Mouse (Mus musculus) ES-Bruce4 (cell line): ENCODE measurements around the gene Derl2. TPM values are rescaled to one million over a fixed set of nuclear protein-coding genes. Genes with fewer than 3 reads are reported as not detected.

Experiments
- H3K27ac ChIP-seq: 2 replicates; pipeline ENCODE4 v1.5.1; 2012; ENCODE audit warnings: low read length, inconsistent platforms; ENCODE audit not compliant: insufficient read depth
- H3K27me3 ChIP-seq: 2 replicates; pipeline ENCODE4 v1.6.1; 2012; ENCODE audit warnings: mild to moderate bottlenecking, low read length, inconsistent platforms; ENCODE audit not compliant: control insufficient read depth, poor library complexity, insufficient read depth, severe bottlenecking
- H3K36me3 ChIP-seq: 2 replicates; pipeline ENCODE4 v1.6.1; 2012; ENCODE audit warnings: inconsistent platforms, mild to moderate bottlenecking, low read length, moderate library complexity; ENCODE audit not compliant: control insufficient read depth, poor library complexity, insufficient read depth, severe bottlenecking
- H3K4me1 ChIP-seq: one replicate; pipeline ENCODE4 v1.8.1; 2011; ENCODE audit warnings: low read length; ENCODE audit not compliant: control insufficient read depth, insufficient read depth
- H3K4me3 ChIP-seq: 2 replicates; pipeline ENCODE4 v1.5.1; 2011; ENCODE audit warnings: low read depth, mild to moderate bottlenecking, low read length
- H3K9ac ChIP-seq: 2 replicates; pipeline ENCODE4 v1.6.1; 2012; ENCODE audit warnings: low read depth, mild to moderate bottlenecking, inconsistent platforms; ENCODE audit not compliant: poor library complexity, severe bottlenecking
- H3K9me3 ChIP-seq: replicated peaks from 2 replicates; pipeline ENCODE4 v1.6.1; 2012; ENCODE audit warnings: mild to moderate bottlenecking, low read length, inconsistent platforms; ENCODE audit not compliant: control insufficient read depth, poor library complexity, insufficient read depth, severe bottlenecking
- CTCF ChIP-seq: IDR thresholded peaks from one replicate; pipeline ENCODE4 v1.8.1; 2011; ENCODE audit warnings: low read depth, low read length
- EP300 ChIP-seq: IDR thresholded peaks from 2 replicates; pipeline ENCODE4 v1.6.1; 2011; ENCODE audit warnings: low read depth, low read length; ENCODE audit not compliant: insufficient read depth
- POLR2A ChIP-seq: IDR thresholded peaks from one replicate; pipeline ENCODE4 v1.8.1; 2011; ENCODE audit warnings: low read length; ENCODE audit not compliant: insufficient read depth
- polyA plus RNA-seq: library from polyadenylated mRNA; stranded (reverse); fragments of >200 nt; gene quantifications from 2 replicates; pipeline ENCODE4 v1.2.4, GENCODE M21; 2011; ENCODE audit warnings: low read depth; ENCODE audit not compliant: missing spikeins, insufficient read depth, insufficient read length

Derl2 gene
- 31.8 and 32.4 TPM in 2 replicates for polyA plus RNA-seq

GRCm38 (mm10) chr11:71019201-71020068, at the start of gene Derl2, which contains the start of gene Mis12:
Derl2 (minus strand) TSS chr11:71019841.
Mis12 (plus strand) TSS chr11:71019611.
- Histone ChIP-seq H3K27ac (peak within 1 kb of the TSS; percentile 73), H3K9ac (peak within 1 kb of the TSS; percentile 80), H3K4me3 (peak within 1 kb of the TSS; percentile 95), H3K36me3 (peaks cover 31% of the 10 kb centered on the region), H3K9me3 (no peaks in the 10 kb centered on the region), H3K4me1 (no peaks in the 10 kb centered on the region), H3K27me3 (no peaks in the 10 kb centered on the region)
- TF ChIP-seq CTCF (no peak), POLR2A (peak; percentile 78)

GRCm38 (mm10) chr11:71052554-71052953, 32.9 kb upstream of the Derl2 start:
- TF ChIP-seq CTCF (no peak), POLR2A (no peak), EP300 (no peak)
- Histone ChIP-seq H3K4me1 (no peaks in the 10 kb centered on the region), H3K27ac (no peak overlapping the region), H3K27me3 (no peaks in the 10 kb centered on the region), H3K9ac (no peak overlapping the region), H3K9me3 (no peaks in the 10 kb centered on the region), H3K36me3 (no peaks in the 10 kb centered on the region), H3K4me3 (no peak overlapping the region)

- TF ChIP-seq EP300 (no peak), CTCF (no peak), POLR2A (no peak)
- Histone ChIP-seq H3K27me3 (peaks cover 3% of the 10 kb centered on the region; the same call in 1 of the 2 replicates), H3K4me3 (no peak overlapping the region), H3K9me3 (peaks cover 19% of the 10 kb centered on the region), H3K9ac (no peak overlapping the region), H3K36me3 (no peaks in the 10 kb centered on the region), H3K4me1 (no peaks in the 10 kb centered on the region), H3K27ac (no peak overlapping the region)
These were observed 20.1 kb upstream of the Derl2 start for GRCm38 (mm10) chr11:71039526-71040298.

- Histone ChIP-seq H3K4me1 (no peaks in the 10 kb centered on the region), H3K4me3 (peak within 1 kb of the TSS; percentile 78), H3K9me3 (0 out of 2 replicates have a peak, but pooled peaks cover 2% of the 10 kb centered on the region), H3K27ac (no peak within 1 kb of the TSS), H3K36me3 (peaks cover 3% of the 10 kb centered on the region; the same call in 1 of the 2 replicates), H3K27me3 (peaks cover 3% of the 10 kb centered on the region; the same call in 1 of the 2 replicates), H3K9ac (peak within 1 kb of the TSS; percentile 39)
- no peak for TF ChIP-seq CTCF
- TF ChIP-seq POLR2A = no peak
- TF ChIP-seq EP300 = no peak
These were observed 13.6 kb upstream of the Derl2 start, which contains the start of gene 6330403K07Rik for GRCm38 (mm10) chr11:71033163-71033761. 6330403K07Rik (minus strand) TSS chr11:71033513.

GRCm38 (mm10) chr11:71032491-71033162, 13.0 kb upstream of the Derl2 start:
- Histone ChIP-seq H3K36me3 (peaks cover 8% of the 10 kb centered on the region; the same call in 1 of the 2 replicates), H3K4me3 (peak overlapping the region; percentile 78), H3K4me1 (no peaks in the 10 kb centered on the region), H3K9me3 (no peaks in the 10 kb centered on the region), H3K27me3 (peaks cover 3% of the 10 kb centered on the region; the same call in 1 of the 2 replicates), H3K9ac (peak overlapping the region; percentile 39), H3K27ac (no peak overlapping the region)
- no peak for TF ChIP-seq POLR2A
- TF ChIP-seq CTCF = no peak
- no peak for TF ChIP-seq EP300
